Mouse (Mus musculus): ENCODE data around the gene Klf7. TPM values are rescaled to one million over a fixed set of nuclear protein-coding genes. Genes with fewer than 3 reads are reported as not detected.

The Klf7 gene
- polyA plus RNA-seq, 1 experiment, result 22.6 TPM

- no peak for TF ChIP-seq POLR2A (IDR thresholded peaks at IDR 0.05; ENCODE audit: insufficient read depth, low read length)
- no peak for TF ChIP-seq CTCF (IDR thresholded peaks at IDR 0.05; ENCODE audit: low read depth, low read length)
- no peak for TF ChIP-seq EP300 (IDR thresholded peaks at IDR 0.05; ENCODE audit: insufficient read depth, low read depth, low read length)
- no peak overlapping the region for H3K9ac ChIP-seq (ENCODE audit: low read depth, poor library complexity, severe bottlenecking)
- no peaks in the 10 kb centered on the region for H3K27me3 ChIP-seq (ENCODE audit: control insufficient read depth, insufficient read depth, low read length, poor library complexity, severe bottlenecking)
- H3K4me1 ChIP-seq (ENCODE audit: control insufficient read depth, insufficient read depth, low read length), result no peaks in the 10 kb centered on the region
- H3K4me3 ChIP-seq (ENCODE audit: low read depth, low read length), result no peak overlapping the region
- no peaks in the 10 kb centered on the region for H3K9me3 ChIP-seq (replicated peaks; ENCODE audit: control insufficient read depth, insufficient read depth, low read length, poor library complexity, severe bottlenecking)
- H3K27ac ChIP-seq (ENCODE audit: insufficient read depth, low read length), result no peak overlapping the region
- H3K36me3 ChIP-seq (ENCODE audit: control insufficient read depth, insufficient read depth, low read length, poor library complexity, severe bottlenecking), result no peaks in the 10 kb centered on the region
Observed at GRCm38 (mm10) chr1:63995137-63995492, 127.0 kb downstream of the Klf7 start.

- no peak overlapping the region for H3K27ac ChIP-seq (ENCODE audit: insufficient read depth, low read length)
- TF ChIP-seq CTCF (IDR thresholded peaks at IDR 0.05; ENCODE audit: low read depth, low read length) (no peak), POLR2A (IDR thresholded peaks at IDR 0.05; ENCODE audit: insufficient read depth, low read length) (no peak), EP300 (IDR thresholded peaks at IDR 0.05; ENCODE audit: insufficient read depth, low read depth, low read length) (no peak)
- H3K4me3 ChIP-seq (ENCODE audit: low read depth, low read length), result no peak overlapping the region
- H3K4me1 ChIP-seq (ENCODE audit: control insufficient read depth, insufficient read depth, low read length), result no peaks in the 10 kb centered on the region
- H3K9me3 ChIP-seq (replicated peaks; ENCODE audit: control insufficient read depth, insufficient read depth, low read length, poor library complexity, severe bottlenecking), result no peaks in the 10 kb centered on the region
- no peaks in the 10 kb centered on the region for H3K27me3 ChIP-seq (ENCODE audit: control insufficient read depth, insufficient read depth, low read length, poor library complexity, severe bottlenecking)
- H3K9ac ChIP-seq (ENCODE audit: low read depth, poor library complexity, severe bottlenecking), result no peak overlapping the region
- no peaks in the 10 kb centered on the region for H3K36me3 ChIP-seq (ENCODE audit: control insufficient read depth, insufficient read depth, low read length, poor library complexity, severe bottlenecking)
Observed at GRCm38 (mm10) chr1:63994248-63995136, 127.6 kb downstream of the Klf7 start.

GRCm38 (mm10) chr1:63992506-63992905 is 129.6 kb downstream of the Klf7 start:
- H3K4me3 ChIP-seq (ENCODE audit: low read depth, low read length), result no peak overlapping the region
- no peaks in the 10 kb centered on the region for H3K9me3 ChIP-seq (replicated peaks; ENCODE audit: control insufficient read depth, insufficient read depth, low read length, poor library complexity, severe bottlenecking)
- no peak overlapping the region for H3K27ac ChIP-seq (ENCODE audit: insufficient read depth, low read length)
- no peaks in the 10 kb centered on the region for H3K36me3 ChIP-seq (ENCODE audit: control insufficient read depth, insufficient read depth, low read length, poor library complexity, severe bottlenecking)
- no peaks in the 10 kb centered on the region for H3K27me3 ChIP-seq (ENCODE audit: control insufficient read depth, insufficient read depth, low read length, poor library complexity, severe bottlenecking)
- H3K4me1 ChIP-seq (ENCODE audit: control insufficient read depth, insufficient read depth, low read length), result no peaks in the 10 kb centered on the region
- H3K9ac ChIP-seq (ENCODE audit: low read depth, poor library complexity, severe bottlenecking), result no peak overlapping the region
- TF ChIP-seq CTCF (IDR thresholded peaks at IDR 0.05; ENCODE audit: low read depth, low read length), result no peak
- TF ChIP-seq POLR2A (IDR thresholded peaks at IDR 0.05; ENCODE audit: insufficient read depth, low read length), result no peak
- no peak for TF ChIP-seq EP300 (IDR thresholded peaks at IDR 0.05; ENCODE audit: insufficient read depth, low read depth, low read length)

- TF ChIP-seq CTCF (IDR thresholded peaks at IDR 0.05; ENCODE audit: low read depth, low read length) (no peak), POLR2A (IDR thresholded peaks at IDR 0.05; ENCODE audit: insufficient read depth, low read length) (no peak), EP300 (IDR thresholded peaks at IDR 0.05; ENCODE audit: insufficient read depth, low read depth, low read length) (no peak)
- H3K4me3 ChIP-seq (ENCODE audit: low read depth, low read length), result no peak overlapping the region
- no peaks in the 10 kb centered on the region for H3K27me3 ChIP-seq (ENCODE audit: control insufficient read depth, insufficient read depth, low read length, poor library complexity, severe bottlenecking)
- no peak overlapping the region for H3K9ac ChIP-seq (ENCODE audit: low read depth, poor library complexity, severe bottlenecking)
- H3K36me3 ChIP-seq (ENCODE audit: control insufficient read depth, insufficient read depth, low read length, poor library complexity, severe bottlenecking), result no peaks in the 10 kb centered on the region
- H3K27ac ChIP-seq (ENCODE audit: insufficient read depth, low read length), result no peak overlapping the region
- H3K4me1 ChIP-seq (ENCODE audit: control insufficient read depth, insufficient read depth, low read length), result no peaks in the 10 kb centered on the region
- no peaks in the 10 kb centered on the region for H3K9me3 ChIP-seq (replicated peaks; ENCODE audit: control insufficient read depth, insufficient read depth, low read length, poor library complexity, severe bottlenecking)
Observed at GRCm38 (mm10) chr1:63990416-63990815, 131.7 kb downstream of the Klf7 start.

- H3K9me3 ChIP-seq (replicated peaks; ENCODE audit: control insufficient read depth, insufficient read depth, low read length, poor library complexity, severe bottlenecking), result no peaks in the 10 kb centered on the region
- H3K36me3 ChIP-seq (ENCODE audit: control insufficient read depth, insufficient read depth, low read length, poor library complexity, severe bottlenecking), result no peaks in the 10 kb centered on the region
- H3K9ac ChIP-seq (ENCODE audit: low read depth, poor library complexity, severe bottlenecking), result no peak overlapping the region
- H3K27me3 ChIP-seq (ENCODE audit: control insufficient read depth, insufficient read depth, low read length, poor library complexity, severe bottlenecking), result no peaks in the 10 kb centered on the region
- H3K27ac ChIP-seq (ENCODE audit: insufficient read depth, low read length), result no peak overlapping the region
- H3K4me1 ChIP-seq (ENCODE audit: control insufficient read depth, insufficient read depth, low read length), result no peaks in the 10 kb centered on the region
- no peak for TF ChIP-seq POLR2A (IDR thresholded peaks at IDR 0.05; ENCODE audit: insufficient read depth, low read length)
- no peak for TF ChIP-seq CTCF (IDR thresholded peaks at IDR 0.05; ENCODE audit: low read depth, low read length)
- TF ChIP-seq EP300 (IDR thresholded peaks at IDR 0.05; ENCODE audit: insufficient read depth, low read depth, low read length), result no peak
- H3K4me3 ChIP-seq (ENCODE audit: low read depth, low read length), result no peak overlapping the region
Observed at GRCm38 (mm10) chr1:63980733-63981132, 141.3 kb downstream of the Klf7 start.
